Comparison of ENCODE assay signal across 30 mouse cellular contexts in the genomic region with DNA sequence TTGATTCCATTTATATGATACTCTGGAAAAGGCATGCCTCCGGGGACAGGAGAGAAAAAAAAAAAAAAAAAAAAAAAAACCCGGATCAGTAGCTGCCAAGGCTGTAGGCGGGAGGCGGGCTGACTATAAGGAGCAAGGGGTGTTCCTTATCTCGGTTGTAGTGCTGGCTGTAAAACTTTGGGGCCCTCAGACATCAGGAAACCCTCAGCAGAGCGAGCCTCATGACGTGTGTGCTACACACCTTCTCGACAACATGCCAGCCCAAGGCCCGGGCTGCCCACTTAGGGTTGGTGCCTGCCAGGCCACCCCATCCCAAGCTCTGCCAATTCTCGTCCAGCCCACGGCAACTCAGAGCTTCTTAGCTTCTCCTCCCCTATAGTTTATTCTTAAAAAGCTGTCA.
DNase-seq lines count a peak whose midpoint lies in the region; ATAC-seq and TF ChIP-seq lines count a peak whose summit lies in the region.
"Had no signal": no experiment of that assay in that cellular context is flagged by ENCODE, and none has a peak within 500 bp of the region (broad histone marks: within the 10 kb centered on the region; RNA-seq: fewer than 3 reads in every experiment).

No protein-coding gene starts in this region.

- no peak overlapping the region for H3K4me3 ChIP-seq in lung, embryonic 16.5 days (ENCODE audit: low read length)
- H3K4me3 ChIP-seq in layer of hippocampus, adult 2 months: no peak overlapping the region
- H3K4me3 ChIP-seq: erythroblast, embryonic 14.5 days; gastrocnemius, adult 2 months; heart, embryonic 12.5 days; limb, embryonic 13.5 days; lung, embryonic 15.5 days had no signal

- peak; percentile 40 to 49 for DNase-seq in frontal cortex, postnatal 36 days (ENCODE audit: low spot score in 2 of 2)
- DNase-seq in frontal cortex, postnatal 14 days (ENCODE audit: low spot score in 2 of 2): no peak
- DNase-seq in lung, postnatal 4 days: no peak
- DNase-seq in layer of hippocampus, adult 2 months (ENCODE audit: low spot score in 2 of 2): no peak
- no peak for DNase-seq in cerebellum, adult 9-11 months
- DNase-seq: adrenal gland, postnatal 10 days; cerebellum, adult 11 months; cerebellum, adult 9-10 months; forebrain, postnatal 0 days; gastrocnemius, adult 2 months; gastrocnemius, postnatal 36 days; heart, adult 18-20 months; heart, postnatal 4 days; kidney, adult 9 months; kidney, postnatal 10 days; midbrain, embryonic 14.5 days; thymus, adult 18-20 months; thymus, postnatal 36 days had no signal

- H3K4me2 ChIP-seq in lung, embryonic 16.5 days (ENCODE audit: low read depth, low read length): no peak overlapping the region
- H3K4me2 ChIP-seq: heart, embryonic 12.5 days; hindbrain, embryonic 14.5 days; limb, embryonic 13.5 days; liver, embryonic 11.5 days; lung, embryonic 15.5 days had no signal

- no peak overlapping the region for H3K9ac ChIP-seq in lung, embryonic 16.5 days (ENCODE audit: low read length)
- H3K9ac ChIP-seq: heart, embryonic 12.5 days; hindbrain, embryonic 14.5 days; limb, embryonic 13.5 days; lung, embryonic 15.5 days had no signal

- H3K27ac ChIP-seq in lung, embryonic 16.5 days (ENCODE audit: low read length): no peak overlapping the region
- H3K27ac ChIP-seq in layer of hippocampus, adult 2 months: no peak overlapping the region
- H3K27ac ChIP-seq: gastrocnemius, adult 2 months; hindbrain, embryonic 14.5 days; limb, embryonic 13.5 days; lung, embryonic 15.5 days; macrophage had no signal

- H3K4me1 ChIP-seq in lung, embryonic 16.5 days (replicated peaks; ENCODE audit: control insufficient read depth, insufficient read depth, low read length): peaks cover 15% of the 10 kb centered on the region

- no peaks in the 10 kb centered on the region for H3K9me3 ChIP-seq in lung, embryonic 16.5 days (ENCODE audit: control insufficient read depth, low read length)
- H3K9me3 ChIP-seq: heart, embryonic 12.5 days; limb, embryonic 13.5 days; lung, embryonic 15.5 days had no signal

- no peaks in the 10 kb centered on the region for H3K27me3 ChIP-seq in lung, embryonic 16.5 days (ENCODE audit: control insufficient read depth, insufficient read depth, low read depth, low read length)

- H3K36me3 ChIP-seq in lung, embryonic 16.5 days (ENCODE audit: control insufficient read depth, insufficient read depth, low read length): no peaks in the 10 kb centered on the region
- H3K36me3 ChIP-seq: heart, embryonic 12.5 days; limb, embryonic 13.5 days; lung, embryonic 15.5 days had no signal

- peak; percentile 8; the same call in 1 of the 2 replicates for ATAC-seq in lung, embryonic 16.5 days (ENCODE audit: low read depth)
- 0 out of 2 replicates have a peak, but pooled peaks have one; percentile 24 for ATAC-seq in common myeloid progenitor, adult 5-6 weeks (replicated peaks; ENCODE audit: low read depth, poor library complexity, severe bottlenecking)
- 0 out of 2 replicates have a peak, but pooled peaks have one; percentile 37 for ATAC-seq in megakaryocyte-erythroid progenitor cell, adult 5-6 weeks (replicated peaks; ENCODE audit: low FRiP score, low TSS enrichment, poor library complexity, severe bottlenecking)
- ATAC-seq: inflammation-experienced regulatory T-cells, adult 6 months; Patski had no signal

- 16% methylated on average over 11 of the region's 11 CpGs for WGBS in lung, embryonic 16.5 days

- no peak for TF ChIP-seq CTCF in layer of hippocampus, adult 2 months (conservative IDR thresholded peaks at IDR 0.05)

Comparison
In these comparisons a context has a peak if more than half of its experiments do, and no peak if none do; other contexts are left out.
1. DNase-seq: peak in frontal cortex, postnatal 36 days (2 of 2); none in frontal cortex, postnatal 14 days (0 of 2), lung, postnatal 4 days (0 of 2), layer of hippocampus, adult 2 months (0 of 2) and cerebellum, adult 9-11 months (single experiment).
2. Peak in every context shown above with its lines, with median percentiles within 50 percentile points of each other: ATAC-seq.